Mouse (Mus musculus) embryonic fibroblast, embryonic 13.5 days (primary cell): ENCODE measurements around the gene Grn.

Experiments used
- CTCF ChIP-seq: IDR thresholded peaks from 2 replicates; pipeline ENCODE4 v1.5.1; 2011; ENCODE audit warnings: mild to moderate bottlenecking, control low read depth, low read length, moderate library complexity, borderline replicate concordance; ENCODE audit not compliant: insufficient read depth
- POLR2A ChIP-seq: IDR thresholded peaks from 2 replicates; pipeline ENCODE4 v1.6.1; 2011; ENCODE audit warnings: low read depth, mild to moderate bottlenecking, control low read depth, low read length, moderate library complexity

DNA sequence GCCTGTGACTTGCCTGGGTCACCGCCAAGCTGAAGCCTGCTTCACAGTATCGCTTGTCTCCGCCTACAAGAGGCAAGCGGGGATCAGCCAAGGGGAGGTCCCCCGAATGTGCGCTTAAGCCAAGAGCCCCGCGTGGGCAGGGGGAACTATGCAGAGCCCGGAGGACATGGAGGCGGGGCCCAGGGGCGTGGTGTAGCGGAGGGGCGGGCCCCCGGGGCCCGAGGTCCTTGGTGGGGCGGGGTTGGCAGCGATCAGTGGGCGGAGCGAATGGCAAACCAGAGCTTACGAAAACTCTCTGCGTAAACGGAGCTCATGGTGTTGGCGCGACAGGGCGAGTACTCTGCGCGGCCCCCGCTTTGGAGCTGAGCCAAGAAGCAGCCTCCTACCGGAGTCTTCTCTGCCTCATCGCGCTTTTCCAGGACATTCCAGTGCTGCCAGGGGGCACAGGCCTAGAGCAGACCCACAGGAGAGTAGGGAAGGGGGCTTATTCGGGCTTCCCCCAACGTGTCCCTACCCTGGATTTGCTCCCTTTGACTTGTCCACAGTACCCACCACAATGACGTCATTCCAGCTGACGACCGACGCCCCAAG lies 37.0 kb downstream of the Grn start:
- TF ChIP-seq POLR2A (peak; percentile 53), CTCF (no peak)
